ENCODE assay signal across 8 mouse cellular contexts in the genomic region with DNA sequence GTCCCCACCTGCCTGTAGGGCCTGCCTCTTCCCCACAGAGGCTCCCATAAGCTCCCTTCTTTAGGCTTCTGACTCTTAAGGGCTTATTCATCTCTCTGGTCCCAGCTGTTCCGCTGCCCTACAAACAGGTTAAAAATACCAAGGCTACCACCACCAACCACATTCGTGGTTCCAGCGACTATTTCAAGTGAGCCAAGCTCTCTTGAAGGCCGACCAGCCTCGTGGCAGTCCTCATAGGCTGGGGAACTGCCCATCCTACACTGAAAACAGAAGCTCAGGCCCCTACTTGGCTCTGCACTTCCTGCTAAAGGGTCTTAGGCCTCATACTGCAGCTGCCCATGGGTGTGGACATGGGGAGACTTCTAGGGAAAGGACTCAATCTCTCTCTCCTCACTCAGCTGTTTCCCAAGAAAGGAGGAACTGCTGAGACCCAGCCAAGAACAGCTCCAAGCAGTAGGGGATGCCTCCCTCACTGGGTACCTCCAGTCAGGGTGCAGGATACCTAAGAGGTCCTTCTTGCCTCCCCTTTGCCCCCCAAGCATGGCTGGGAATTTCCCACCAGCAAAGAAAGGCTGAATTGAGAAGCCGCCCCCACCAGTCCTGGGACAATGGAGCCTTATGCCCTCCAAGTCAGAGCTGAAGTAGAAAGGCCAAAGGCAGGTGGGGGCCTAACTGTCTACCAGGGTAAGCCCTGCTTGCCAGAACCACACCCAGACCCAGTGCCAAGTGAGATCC. TPM values are rescaled to one million over a fixed set of nuclear protein-coding genes. Genes with fewer than 3 reads are reported as not detected.
A peak's percentile ranks its signal among the peaks of the same experiment; 100 is the strongest.
DNase-seq lines count a peak whose midpoint lies in the region; ATAC-seq lines count a peak whose summit lies in the region.

No protein-coding gene starts in this region.

- peaks cover 28% of the 10 kb centered on the region for H3K36me3 ChIP-seq in kidney, embryonic 16.5 days (ENCODE audit: insufficient read depth, low read length)
- no peaks in the 10 kb centered on the region; the same call in 1 of the 2 replicates for H3K36me3 ChIP-seq in embryonic facial prominence, embryonic 11.5 days (replicated peaks; ENCODE audit: control insufficient read depth, insufficient read depth, low read depth, low read length)
- peaks cover 31% of the 10 kb centered on the region for H3K36me3 ChIP-seq in hindbrain, embryonic 14.5 days (replicated peaks; ENCODE audit: control insufficient read depth, insufficient read depth)
- H3K36me3 ChIP-seq in midbrain, embryonic 13.5 days = peaks cover 31% of the 10 kb centered on the region

- H3K4me1 ChIP-seq in kidney, embryonic 16.5 days (ENCODE audit: insufficient read depth, low read length) = peaks cover 50% of the 10 kb centered on the region
- H3K4me1 ChIP-seq in embryonic facial prominence, embryonic 11.5 days (ENCODE audit: control insufficient read depth, insufficient read depth, low read length) = peaks cover 9% of the 10 kb centered on the region; the same call in 1 of the 2 replicates
- peaks cover 19% of the 10 kb centered on the region for H3K4me1 ChIP-seq in hindbrain, embryonic 14.5 days (replicated peaks; ENCODE audit: control insufficient read depth, insufficient read depth, low read length)
- H3K4me1 ChIP-seq in midbrain, embryonic 13.5 days (replicated peaks) = peaks cover 57% of the 10 kb centered on the region

- ATAC-seq in kidney, embryonic 16.5 days (ENCODE audit: low FRiP score, low TSS enrichment) = no peak; the same call in 1 of the 2 replicates
- ATAC-seq in embryonic facial prominence, embryonic 11.5 days (replicated peaks; ENCODE audit: insufficient number of reproducible peaks, low FRiP score, low TSS enrichment, low read depth) = peak; percentile 1; the same call in 1 of the 2 replicates
- no peak for ATAC-seq in hindbrain, embryonic 14.5 days (ENCODE audit: low FRiP score)
- ATAC-seq in midbrain, embryonic 13.5 days = no peak

- peak overlapping the region; percentile 86 for H3K4me2 ChIP-seq in kidney, embryonic 16.5 days (replicated peaks; ENCODE audit: low read depth, low read length)
- H3K4me2 ChIP-seq in embryonic facial prominence, embryonic 11.5 days (ENCODE audit: low read depth, low read length) = no peak overlapping the region
- H3K4me2 ChIP-seq in hindbrain, embryonic 14.5 days (replicated peaks) = peak overlapping the region; percentile 75
- peak overlapping the region; percentile 62 for H3K4me2 ChIP-seq in midbrain, embryonic 13.5 days (replicated peaks)

- peak overlapping the region; percentile 77 for H3K9ac ChIP-seq in kidney, embryonic 16.5 days (replicated peaks; ENCODE audit: low read length)
- peak overlapping the region; percentile 68 for H3K9ac ChIP-seq in embryonic facial prominence, embryonic 11.5 days (replicated peaks; ENCODE audit: low read length)
- peak overlapping the region; percentile 86 for H3K9ac ChIP-seq in hindbrain, embryonic 14.5 days
- peak overlapping the region; percentile 80 for H3K9ac ChIP-seq in midbrain, embryonic 13.5 days (replicated peaks)

- peak overlapping the region; percentile 46; the same call in 1 of the 2 replicates for H3K4me3 ChIP-seq in kidney, embryonic 16.5 days (ENCODE audit: low read length)
- no peak overlapping the region for H3K4me3 ChIP-seq in embryonic facial prominence, embryonic 11.5 days (ENCODE audit: low read depth, low read length)
- H3K4me3 ChIP-seq in hindbrain, embryonic 14.5 days (replicated peaks; ENCODE audit: low read length) = peak overlapping the region; percentile 34
- peak overlapping the region; percentile 33; the same call in 1 of the 2 replicates for H3K4me3 ChIP-seq in midbrain, embryonic 13.5 days (replicated peaks)

- H3K27me3 ChIP-seq in kidney, embryonic 16.5 days (ENCODE audit: insufficient read depth, low read length) = no peaks in the 10 kb centered on the region
- no peaks in the 10 kb centered on the region for H3K27me3 ChIP-seq in embryonic facial prominence, embryonic 11.5 days (ENCODE audit: control insufficient read depth, insufficient read depth, low read length)
- H3K27me3 ChIP-seq in hindbrain, embryonic 14.5 days (ENCODE audit: control insufficient read depth, insufficient read depth, low read length) = no peaks in the 10 kb centered on the region
- no peaks in the 10 kb centered on the region for H3K27me3 ChIP-seq in midbrain, embryonic 13.5 days

- 79% methylated on average over 6 of the region's 6 CpGs for WGBS in kidney, embryonic 16.5 days
- WGBS in embryonic facial prominence, embryonic 11.5 days = 69% methylated on average over 6 of the region's 6 CpGs
- 75% methylated on average over 6 of the region's 6 CpGs for WGBS in hindbrain, embryonic 14.5 days
- 75% methylated on average over 6 of the region's 6 CpGs for WGBS in midbrain, embryonic 13.5 days

- H3K9me3 ChIP-seq in kidney, embryonic 16.5 days (ENCODE audit: low read length) = no peaks in the 10 kb centered on the region
- no peaks in the 10 kb centered on the region for H3K9me3 ChIP-seq in embryonic facial prominence, embryonic 11.5 days (replicated peaks; ENCODE audit: control insufficient read depth, low read length)
- no peaks in the 10 kb centered on the region for H3K9me3 ChIP-seq in hindbrain, embryonic 14.5 days (ENCODE audit: control insufficient read depth, low read length)
- no peaks in the 10 kb centered on the region for H3K9me3 ChIP-seq in midbrain, embryonic 13.5 days

- H3K27ac ChIP-seq in kidney, embryonic 16.5 days (ENCODE audit: low read length) = peak overlapping the region; percentile 95
- peak overlapping the region; percentile 81 for H3K27ac ChIP-seq in embryonic facial prominence, embryonic 11.5 days (replicated peaks; ENCODE audit: low read depth, low read length)
- peak overlapping the region; percentile 100 for H3K27ac ChIP-seq in hindbrain, embryonic 14.5 days
- peak overlapping the region; percentile 99 for H3K27ac ChIP-seq in midbrain, embryonic 13.5 days

- DNase-seq in kidney, postnatal 10 days = no peak
- DNase-seq in embryonic facial prominence, embryonic 11.5 days (ENCODE audit: low spot score) = no peak
- DNase-seq in hindbrain, embryonic 14.5 days (ENCODE audit: low spot score) = no peak
- DNase-seq in spleen, postnatal 4 days (ENCODE audit: low spot score in 2 of 2) = no peak
- DNase-seq in ovary, postnatal 14 days (ENCODE audit: low spot score) = no peak
- DNase-seq in adrenal gland, postnatal 25 days = no peak

RNA-seq across cellular contexts. Expression of a gene that starts 2.6 kb away (rescaled TPM):
- 31.3 TPM in 2 replicates for polyA plus RNA-seq in kidney, embryonic 16.5 days (2015; fragmentation: Nextera tagmentation; extraction: Ambion mirVana)
- polyA plus RNA-seq in embryonic facial prominence, embryonic 11.5 days (2014; fragmentation: Nextera tagmentation; extraction: Ambion mirVana) = 1.1 and 1.3 TPM in 2 replicates
- 4.2 and 4.5 TPM in 2 replicates for polyA plus RNA-seq in hindbrain, embryonic 14.5 days (2014; fragmentation: Nextera tagmentation; extraction: Ambion mirVana)
- polyA plus RNA-seq in midbrain, embryonic 13.5 days (2015; fragmentation: Nextera tagmentation; extraction: Ambion mirVana) = 2.3 and 2.7 TPM in 2 replicates
- 5.1 and 8.4 TPM in 2 replicates for total RNA-seq in adrenal gland, postnatal 25 days (2021)

RNA-seq across cellular contexts. Expression of a gene that starts 23.5 kb away (rescaled TPM):
- polyA plus RNA-seq in kidney, embryonic 16.5 days (2015; fragmentation: Nextera tagmentation; extraction: Ambion mirVana) = 447 and 455 TPM in 2 replicates
- 369 and 379 TPM in 2 replicates for polyA plus RNA-seq in embryonic facial prominence, embryonic 11.5 days (2014; fragmentation: Nextera tagmentation; extraction: Ambion mirVana)
- 282 and 291 TPM in 2 replicates for polyA plus RNA-seq in hindbrain, embryonic 14.5 days (2014; fragmentation: Nextera tagmentation; extraction: Ambion mirVana)
- polyA plus RNA-seq in midbrain, embryonic 13.5 days (2015; fragmentation: Nextera tagmentation; extraction: Ambion mirVana) = 399 and 416 TPM in 2 replicates
- 202 and 238 TPM in 2 replicates for total RNA-seq in adrenal gland, postnatal 25 days (2021)

RNA-seq across cellular contexts. Expression of a gene that starts 24.2 kb away (rescaled TPM):
- polyA plus RNA-seq in kidney, embryonic 16.5 days (2015; fragmentation: Nextera tagmentation; extraction: Ambion mirVana) = 60.7 and 64.3 TPM in 2 replicates
- 42.3 and 42.9 TPM in 2 replicates for polyA plus RNA-seq in embryonic facial prominence, embryonic 11.5 days (2014; fragmentation: Nextera tagmentation; extraction: Ambion mirVana)
- 11.2 and 16.5 TPM in 2 replicates for polyA plus RNA-seq in hindbrain, embryonic 14.5 days (2014; fragmentation: Nextera tagmentation; extraction: Ambion mirVana)
- 13.5 and 14.7 TPM in 2 replicates for polyA plus RNA-seq in midbrain, embryonic 13.5 days (2015; fragmentation: Nextera tagmentation; extraction: Ambion mirVana)
- total RNA-seq in adrenal gland, postnatal 25 days (2021) = 47.0 and 54.5 TPM in 2 replicates

RNA-seq across cellular contexts. Expression of a gene that starts 31.0 kb away (rescaled TPM):
- polyA plus RNA-seq in kidney, embryonic 16.5 days (2015; fragmentation: Nextera tagmentation; extraction: Ambion mirVana) = 1.3 and 1.6 TPM in 2 replicates
- polyA plus RNA-seq in embryonic facial prominence, embryonic 11.5 days (2014; fragmentation: Nextera tagmentation; extraction: Ambion mirVana) = 0.66 TPM in 2 replicates
- 0.96 and 1.2 TPM in 2 replicates for polyA plus RNA-seq in hindbrain, embryonic 14.5 days (2014; fragmentation: Nextera tagmentation; extraction: Ambion mirVana)
- polyA plus RNA-seq in midbrain, embryonic 13.5 days (2015; fragmentation: Nextera tagmentation; extraction: Ambion mirVana) = 1.1 and 1.8 TPM in 2 replicates
- 2.0 and 2.8 TPM in 2 replicates for total RNA-seq in adrenal gland, postnatal 25 days (2021)

RNA-seq across cellular contexts. Expression of a gene that starts 32.9 kb away (rescaled TPM):
- 21.8 and 24.1 TPM in 2 replicates for polyA plus RNA-seq in kidney, embryonic 16.5 days (2015; fragmentation: Nextera tagmentation; extraction: Ambion mirVana)
- polyA plus RNA-seq in embryonic facial prominence, embryonic 11.5 days (2014; fragmentation: Nextera tagmentation; extraction: Ambion mirVana) = 11.8 and 14.2 TPM in 2 replicates
- 14.4 and 16.4 TPM in 2 replicates for polyA plus RNA-seq in hindbrain, embryonic 14.5 days (2014; fragmentation: Nextera tagmentation; extraction: Ambion mirVana)
- polyA plus RNA-seq in midbrain, embryonic 13.5 days (2015; fragmentation: Nextera tagmentation; extraction: Ambion mirVana) = 16.5 and 19.1 TPM in 2 replicates
- 21.2 and 21.4 TPM in 2 replicates for total RNA-seq in adrenal gland, postnatal 25 days (2021)
